Mouse (Mus musculus) erythroblast, embryonic 14.5 days (primary cell): ENCODE measurements around the gene Tmeff1. TPM values are rescaled to one million over a fixed set of nuclear protein-coding genes. Genes with fewer than 3 reads are reported as not detected.

Experiments used
- H3K27me3 ChIP-seq: 2 replicates; pipeline ENCODE4 v1.6.1; 2012; ENCODE audit warnings: inconsistent platforms; ENCODE audit not compliant: control insufficient read depth
- H3K36me3 ChIP-seq: 2 replicates; pipeline ENCODE4 v1.6.1; 2012; ENCODE audit warnings: mild to moderate bottlenecking, inconsistent platforms; ENCODE audit not compliant: control insufficient read depth
- H3K4me1 ChIP-seq: 2 replicates; pipeline ENCODE4 v1.6.1; 2012; ENCODE audit warnings: inconsistent platforms; ENCODE audit not compliant: control insufficient read depth
- H3K4me3 ChIP-seq: replicated peaks from 2 replicates; pipeline ENCODE3; 2012; ENCODE audit warnings: moderate library complexity, mild to moderate bottlenecking, inconsistent platforms
- H3K9me3 ChIP-seq: 2 replicates; pipeline ENCODE4 v1.6.1; 2012; ENCODE audit warnings: low read length, inconsistent platforms, mixed read lengths; ENCODE audit not compliant: control insufficient read depth
- GATA1 ChIP-seq: IDR thresholded peaks from 2 replicates; pipeline ENCODE4 v1.6.1; 2012; ENCODE audit warnings: low read length, inconsistent platforms, mixed read lengths
- TAL1 ChIP-seq: IDR thresholded peaks from 3 replicates; pipeline ENCODE4 v1.6.1; 2012; ENCODE audit warnings: low read length, inconsistent platforms, mixed read lengths
- polyA plus RNA-seq: library from polyadenylated mRNA; stranded (reverse); fragments of >175 nt; gene quantifications from 2 replicates; pipeline ENCODE4 v1.2.3, GENCODE M21; 2012

Tmeff1 gene
- polyA plus RNA-seq, 1 experiment: 0.05 TPM

- Histone ChIP-seq H3K27me3 (peaks cover 48% of the 10 kb centered on the region), H3K4me1 (no peaks in the 10 kb centered on the region; the same call in 1 of the 2 replicates), H3K36me3 (no peaks in the 10 kb centered on the region), H3K9me3 (no peaks in the 10 kb centered on the region), H3K4me3 (no peak overlapping the region)
- no peak for TF ChIP-seq GATA1
- TF ChIP-seq TAL1: no peak
Observed at GRCm38 (mm10) chr4:48543071-48543865, 41.7 kb upstream of the Tmeff1 start.

DNA sequence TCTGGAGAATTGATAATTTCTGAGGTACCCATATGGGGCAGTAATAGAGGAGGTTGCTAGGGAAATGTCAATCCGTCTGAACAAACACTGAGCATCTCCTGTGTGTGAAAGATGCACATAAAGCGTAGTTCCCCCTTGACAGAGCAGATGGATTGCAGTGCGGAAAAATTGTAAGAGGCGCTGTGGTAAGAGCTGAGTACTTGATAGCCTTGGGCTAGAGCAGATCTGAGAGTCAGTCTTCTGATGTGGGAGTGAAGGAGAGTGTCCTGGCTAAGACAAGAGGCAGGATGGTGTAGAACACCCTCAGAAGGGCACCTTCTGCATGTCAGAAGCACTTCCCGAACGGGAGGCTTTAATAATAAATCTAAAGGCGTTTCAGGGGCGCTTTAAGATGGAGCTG, 40.8 kb upstream of the Tmeff1 start:
- no peaks in the 10 kb centered on the region for H3K9me3 ChIP-seq
- H3K27me3 ChIP-seq: peaks cover 41% of the 10 kb centered on the region
- H3K4me1 ChIP-seq: no peaks in the 10 kb centered on the region; the same call in 1 of the 2 replicates
- no peak for TF ChIP-seq GATA1
- no peaks in the 10 kb centered on the region for H3K36me3 ChIP-seq
- no peak overlapping the region for H3K4me3 ChIP-seq

GRCm38 (mm10) chr4:48545966-48546365, 39.0 kb upstream of the Tmeff1 start:
- Histone ChIP-seq H3K4me3 (no peak overlapping the region), H3K36me3 (no peaks in the 10 kb centered on the region), H3K27me3 (peaks cover 22% of the 10 kb centered on the region), H3K4me1 (no peaks in the 10 kb centered on the region; the same call in 1 of the 2 replicates), H3K9me3 (no peaks in the 10 kb centered on the region)
- TF ChIP-seq TAL1 (no peak), GATA1 (no peak)

GRCm38 (mm10) chr4:48546568-48547496, 38.1 kb upstream of the Tmeff1 start:
- TF ChIP-seq GATA1: no peak
- TF ChIP-seq TAL1: no peak

DNA sequence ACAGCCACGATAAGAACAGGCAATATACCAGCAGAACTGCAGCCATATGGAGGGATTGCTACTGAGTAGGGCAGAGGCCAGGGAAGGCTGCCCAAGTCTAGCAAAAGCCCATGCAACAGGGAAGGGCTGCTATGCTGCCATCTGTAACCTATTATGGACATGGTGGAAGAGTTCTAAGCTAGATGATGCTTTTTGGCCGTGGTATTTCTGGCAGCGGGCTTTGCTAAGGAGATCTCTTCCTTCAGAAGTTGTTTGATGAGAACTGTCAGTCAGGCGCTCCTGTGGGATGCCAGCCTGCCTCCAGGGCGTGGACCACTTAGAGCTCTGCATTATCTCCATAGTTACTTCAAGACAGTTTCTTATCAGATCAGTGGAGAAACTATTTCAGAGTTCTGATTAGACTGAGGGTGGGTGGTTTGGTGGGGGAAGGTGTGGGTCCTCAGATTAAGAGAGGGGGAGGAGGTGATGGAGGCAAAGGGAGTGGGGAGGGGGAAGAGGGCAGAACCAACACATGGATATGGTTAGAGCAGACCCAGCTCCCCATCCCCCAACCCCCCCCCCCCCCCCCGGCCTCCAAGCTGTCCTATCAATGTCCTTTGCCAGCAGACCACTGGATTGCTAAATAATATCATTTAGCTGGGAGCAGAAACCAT, 36.5 kb upstream of the Tmeff1 start:
- Histone ChIP-seq H3K4me3 (no peak overlapping the region), H3K9me3 (no peaks in the 10 kb centered on the region), H3K36me3 (no peaks in the 10 kb centered on the region), H3K4me1 (no peaks in the 10 kb centered on the region; the same call in 1 of the 2 replicates), H3K27me3 (no peaks in the 10 kb centered on the region)
- TF ChIP-seq GATA1 (no peak), TAL1 (no peak)

More at GRCm38 (mm10) chr4:48546568-48547496, 38.1 kb upstream of the Tmeff1 start:
- H3K9me3 ChIP-seq: no peaks in the 10 kb centered on the region
- no peaks in the 10 kb centered on the region for H3K36me3 ChIP-seq
- H3K4me1 ChIP-seq: no peaks in the 10 kb centered on the region; the same call in 1 of the 2 replicates
- no peak overlapping the region for H3K4me3 ChIP-seq
- H3K27me3 ChIP-seq: peaks cover 14% of the 10 kb centered on the region

GRCm38 (mm10) chr4:48549661-48550060, 35.3 kb upstream of the Tmeff1 start:
- Histone ChIP-seq H3K4me1 (no peaks in the 10 kb centered on the region; the same call in 1 of the 2 replicates), H3K36me3 (no peaks in the 10 kb centered on the region), H3K4me3 (no peak overlapping the region), H3K9me3 (no peaks in the 10 kb centered on the region), H3K27me3 (no peaks in the 10 kb centered on the region)
- no peak for TF ChIP-seq GATA1
- TF ChIP-seq TAL1: no peak

DNA sequence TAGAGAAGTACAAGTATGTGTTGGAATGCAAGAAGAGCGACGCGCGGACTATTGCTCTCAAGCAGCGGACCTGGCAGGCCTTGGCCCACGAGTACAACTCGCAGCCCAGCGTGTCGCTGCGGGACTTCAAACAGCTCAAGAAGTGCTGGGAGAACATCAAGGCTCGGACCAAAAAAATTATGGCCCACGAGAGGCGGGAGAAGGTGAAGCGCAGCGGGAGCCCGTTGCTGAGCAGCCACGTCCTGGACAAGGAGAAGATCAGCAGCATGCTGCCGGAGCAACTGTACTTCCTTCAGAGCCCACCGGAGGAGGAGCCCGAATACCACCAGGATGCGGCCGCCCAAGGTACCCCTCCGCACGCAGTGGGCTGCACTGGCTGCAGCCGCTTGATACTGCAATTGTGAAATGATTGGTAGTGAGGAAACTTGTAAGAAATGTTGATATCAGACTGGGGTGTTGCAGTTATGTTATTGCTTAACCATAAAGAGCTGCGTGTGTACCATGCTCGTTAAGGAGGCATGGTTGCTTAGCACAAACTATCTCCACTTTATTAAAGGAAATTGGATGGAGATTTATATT, 32.4 kb upstream of the Tmeff1 start:
- no peaks in the 10 kb centered on the region for H3K36me3 ChIP-seq
- TF ChIP-seq GATA1: no peak
- no peak for TF ChIP-seq TAL1
- no peaks in the 10 kb centered on the region for H3K27me3 ChIP-seq

GRCm38 (mm10) chr4:48554132-48554531, 30.8 kb upstream of the Tmeff1 start:
- H3K4me1 ChIP-seq: no peaks in the 10 kb centered on the region
- no peak overlapping the region for H3K4me3 ChIP-seq
- H3K36me3 ChIP-seq: no peaks in the 10 kb centered on the region
- no peaks in the 10 kb centered on the region for H3K27me3 ChIP-seq
- TF ChIP-seq GATA1 (no peak), TAL1 (no peak)
- H3K9me3 ChIP-seq: no peaks in the 10 kb centered on the region

More for the DNA sequence above, 32.4 kb upstream of the Tmeff1 start:
- Histone ChIP-seq H3K9me3 (no peaks in the 10 kb centered on the region), H3K4me3 (no peak overlapping the region), H3K4me1 (no peaks in the 10 kb centered on the region)
